Comparison of ENCODE assay signal across 9 mouse cellular contexts in genomic region chr8:13292364-13292763, GRCm38 (mm10). TPM values are rescaled to one million over a fixed set of nuclear protein-coding genes. Genes with fewer than 3 reads are reported as not detected.
DNase-seq lines count a peak whose midpoint lies in the region; ATAC-seq lines count a peak whose summit lies in the region.
"Had no signal": no experiment of that assay in that cellular context is flagged by ENCODE, and none has a peak within 500 bp of the region (broad histone marks: within the 10 kb centered on the region; RNA-seq: fewer than 3 reads in every experiment).

No protein-coding gene starts in this region.

- no peak overlapping the region for H3K9ac ChIP-seq in hindbrain, embryonic 11.5 days (ENCODE audit: low read depth, low read length)
- no peak overlapping the region for H3K9ac ChIP-seq in hindbrain, embryonic 12.5 days
- H3K9ac ChIP-seq: embryonic facial prominence, embryonic 13.5 days had no signal

- H3K36me3 ChIP-seq in hindbrain, embryonic 11.5 days (ENCODE audit: control insufficient read depth, insufficient read depth, low read length): peaks cover 10% of the 10 kb centered on the region
- H3K36me3 ChIP-seq in hindbrain, embryonic 12.5 days: peaks cover 53% of the 10 kb centered on the region
- peaks cover 56% of the 10 kb centered on the region for H3K36me3 ChIP-seq in limb, embryonic 10.5 days

- H3K4me3 ChIP-seq in hindbrain, embryonic 11.5 days (ENCODE audit: low read depth, low read length): no peak overlapping the region
- no peak overlapping the region for H3K4me3 ChIP-seq in hindbrain, embryonic 12.5 days
- H3K4me3 ChIP-seq in limb, embryonic 10.5 days: no peak overlapping the region
- H3K4me3 ChIP-seq: embryonic facial prominence, embryonic 13.5 days had no signal

- no peaks in the 10 kb centered on the region for H3K27me3 ChIP-seq in hindbrain, embryonic 11.5 days (ENCODE audit: control insufficient read depth, insufficient read depth, low read length)
- no peaks in the 10 kb centered on the region for H3K27me3 ChIP-seq in hindbrain, embryonic 12.5 days
- H3K27me3 ChIP-seq in limb, embryonic 10.5 days (ENCODE audit: low read depth, poor library complexity, severe bottlenecking): no peaks in the 10 kb centered on the region
- H3K27me3 ChIP-seq: embryonic facial prominence, embryonic 13.5 days had no signal

- no peaks in the 10 kb centered on the region for H3K4me1 ChIP-seq in hindbrain, embryonic 11.5 days (replicated peaks; ENCODE audit: control insufficient read depth, insufficient read depth, low read length)
- peaks cover 14% of the 10 kb centered on the region for H3K4me1 ChIP-seq in hindbrain, embryonic 12.5 days
- H3K4me1 ChIP-seq in limb, embryonic 10.5 days: peaks cover 13% of the 10 kb centered on the region

- 33% methylated on average over 9 of the region's 9 CpGs for WGBS in hindbrain, embryonic 11.5 days
- WGBS in hindbrain, embryonic 12.5 days: 27% methylated on average over 9 of the region's 9 CpGs
- 30% methylated on average over 9 of the region's 9 CpGs for WGBS in limb, embryonic 10.5 days

- no peak for ATAC-seq in hindbrain, embryonic 11.5 days (ENCODE audit: low FRiP score)
- no peak for ATAC-seq in hindbrain, embryonic 12.5 days (ENCODE audit: low FRiP score)
- ATAC-seq in hematopoietic stem cell, adult 5-6 weeks (replicated peaks in 1 of 2; ENCODE audit: insufficient read depth in 1 of 2, low FRiP score in 2 of 2, low TSS enrichment in 1 of 2, low read depth in 1 of 2, poor library complexity in 2 of 2, severe bottlenecking in 2 of 2): peak; percentile 52 to 61; a peak in 3 of 4 replicates

- no peaks in the 10 kb centered on the region for H3K9me3 ChIP-seq in hindbrain, embryonic 11.5 days (ENCODE audit: control insufficient read depth, low read length)
- H3K9me3 ChIP-seq in hindbrain, embryonic 12.5 days (replicated peaks): no peaks in the 10 kb centered on the region
- no peaks in the 10 kb centered on the region for H3K9me3 ChIP-seq in limb, embryonic 10.5 days (replicated peaks)
- H3K9me3 ChIP-seq: embryonic facial prominence, embryonic 13.5 days had no signal

- H3K4me2 ChIP-seq in hindbrain, embryonic 11.5 days (replicated peaks; ENCODE audit: low read depth, low read length): no peak overlapping the region
- H3K4me2 ChIP-seq in hindbrain, embryonic 12.5 days (replicated peaks): no peak overlapping the region
- H3K4me2 ChIP-seq: embryonic facial prominence, embryonic 13.5 days had no signal

- peak; percentile 88 for DNase-seq in hindbrain, embryonic 11.5 days (ENCODE audit: low spot score)
- peak; percentile 89 for DNase-seq in adrenal gland, adult 2 months
- DNase-seq in embryo, embryonic 11.5 days (ENCODE audit: low read depth, low spot score): peak; percentile 63
- peak; percentile 87 for DNase-seq in limb, embryonic 10.5 days (ENCODE audit: low spot score)
- DNase-seq in ovary, postnatal 10 days (ENCODE audit: low spot score): peak; percentile 45
- DNase-seq in thymus, postnatal 0 days (ENCODE audit: low spot score): peak; percentile 72

- no peak overlapping the region for H3K27ac ChIP-seq in hindbrain, embryonic 11.5 days (ENCODE audit: low read depth, low read length)
- no peak overlapping the region for H3K27ac ChIP-seq in hindbrain, embryonic 12.5 days
- no peak overlapping the region for H3K27ac ChIP-seq in limb, embryonic 10.5 days
- H3K27ac ChIP-seq: embryonic facial prominence, embryonic 13.5 days had no signal

RNA-seq across cellular contexts. Expression of gene Tmco3, which starts 4.4 kb away (rescaled TPM):
- polyA plus RNA-seq in hindbrain, embryonic 11.5 days (2014; fragmentation: Nextera tagmentation; extraction: Ambion mirVana): 36.0 and 37.1 TPM in 2 replicates
- 49.5 and 59.4 TPM in 2 replicates for polyA plus RNA-seq in hindbrain, embryonic 12.5 days (2016; fragmentation: Nextera tagmentation; extraction: Ambion mirVana)
- 10 to 100 TPM; 27.1 to 35.5 TPM for total RNA-seq in adrenal gland, adult 2 months (2021)
- polyA plus RNA-seq in adrenal gland, adult 2 months (2012; rRNA removed): 41.1 and 44.8 TPM in 2 replicates
- total RNA-seq in hematopoietic stem cell, adult 5-6 weeks (2017): 7.8 and 8.9 TPM in 2 replicates
- 32.1 and 37.5 TPM in 2 replicates for polyA plus RNA-seq in limb, embryonic 10.5 days (2016; fragmentation: Nextera tagmentation; extraction: Ambion mirVana)
- polyA plus RNA-seq in thymus, postnatal 0 days (2015; fragmentation: Nextera tagmentation; extraction: Ambion mirVana): 14.0 and 19.1 TPM in 2 replicates

RNA-seq across cellular contexts. Expression of gene Dcun1d2, which starts 4.4 kb away (rescaled TPM):
- 30.2 and 32.5 TPM in 2 replicates for polyA plus RNA-seq in hindbrain, embryonic 11.5 days (2014; fragmentation: Nextera tagmentation; extraction: Ambion mirVana)
- 30.6 and 32.4 TPM in 2 replicates for polyA plus RNA-seq in hindbrain, embryonic 12.5 days (2016; fragmentation: Nextera tagmentation; extraction: Ambion mirVana)
- 10 to 100 TPM; 28.3 to 36.2 TPM for total RNA-seq in adrenal gland, adult 2 months (2021)
- 23.3 and 24.9 TPM in 2 replicates for polyA plus RNA-seq in adrenal gland, adult 2 months (2012; rRNA removed)
- 17.7 and 22.1 TPM in 2 replicates for total RNA-seq in hematopoietic stem cell, adult 5-6 weeks (2017)
- 19.9 and 23.3 TPM in 2 replicates for polyA plus RNA-seq in limb, embryonic 10.5 days (2016; fragmentation: Nextera tagmentation; extraction: Ambion mirVana)
- 21.9 and 24.2 TPM in 2 replicates for polyA plus RNA-seq in thymus, postnatal 0 days (2015; fragmentation: Nextera tagmentation; extraction: Ambion mirVana)

RNA-seq across cellular contexts. Expression of gene Adprhl1, which starts 38.4 kb away (rescaled TPM):
- polyA plus RNA-seq in hindbrain, embryonic 11.5 days (2014; fragmentation: Nextera tagmentation; extraction: Ambion mirVana): 0.26 and 0.32 TPM in 2 replicates
- 0.25 and 0.40 TPM in 2 replicates for polyA plus RNA-seq in hindbrain, embryonic 12.5 days (2016; fragmentation: Nextera tagmentation; extraction: Ambion mirVana)
- total RNA-seq in adrenal gland, adult 2 months (2021): 1 to 10 TPM in 1 of 2 experiments, under 1 TPM in 1; 0.93 to 5.4 TPM
- polyA plus RNA-seq in adrenal gland, adult 2 months (2012; rRNA removed): 0.38 and 2.0 TPM in 2 replicates
- total RNA-seq in hematopoietic stem cell, adult 5-6 weeks (2017): not detected in 2 replicates
- polyA plus RNA-seq in limb, embryonic 10.5 days (2016; fragmentation: Nextera tagmentation; extraction: Ambion mirVana): 0.14 TPM in 1 of 2 replicates, not detected in the other
- 0.31 TPM in 1 of 2 replicates, not detected in the other for polyA plus RNA-seq in thymus, postnatal 0 days (2015; fragmentation: Nextera tagmentation; extraction: Ambion mirVana)
- polyA plus RNA-seq: embryonic facial prominence, embryonic 13.5 days had no signal

RNA-seq across cellular contexts. Expression of gene Tfdp1, which starts 46.2 kb away (rescaled TPM):
- 175 and 188 TPM in 2 replicates for polyA plus RNA-seq in hindbrain, embryonic 11.5 days (2014; fragmentation: Nextera tagmentation; extraction: Ambion mirVana)
- polyA plus RNA-seq in hindbrain, embryonic 12.5 days (2016; fragmentation: Nextera tagmentation; extraction: Ambion mirVana): 144 and 147 TPM in 2 replicates
- total RNA-seq in adrenal gland, adult 2 months (2021): 10 to 100 TPM; 62.7 to 67.1 TPM
- 12.6 and 15.3 TPM in 2 replicates for polyA plus RNA-seq in adrenal gland, adult 2 months (2012; rRNA removed)
- 110 and 129 TPM in 2 replicates for total RNA-seq in hematopoietic stem cell, adult 5-6 weeks (2017)
- 183 and 197 TPM in 2 replicates for polyA plus RNA-seq in limb, embryonic 10.5 days (2016; fragmentation: Nextera tagmentation; extraction: Ambion mirVana)
- polyA plus RNA-seq in thymus, postnatal 0 days (2015; fragmentation: Nextera tagmentation; extraction: Ambion mirVana): 222 and 235 TPM in 2 replicates

Comparison
In these comparisons a context has a peak if more than half of its experiments do, and no peak if none do; other contexts are left out.
1. ATAC-seq: peak in hematopoietic stem cell, adult 5-6 weeks (2 of 2); none in hindbrain, embryonic 11.5 days (single experiment) and hindbrain, embryonic 12.5 days (single experiment).
2. Peak in every context shown above with its lines, with median percentiles within 50 percentile points of each other: DNase-seq.